Mouse (Mus musculus) myocyte (in vitro differentiated cells): ENCODE measurements around the gene Trpm4. TPM values are rescaled to one million over a fixed set of nuclear protein-coding genes. Genes with fewer than 3 reads are reported as not detected.
A peak's percentile ranks its signal among the peaks of the same experiment; 100 is the strongest.
"Not testable (repeated sequence)": the region's sequence is repeated elsewhere in the genome, so short reads cannot be mapped to it uniquely, and the experiment has no call there.

Experiments
- H3K27me3 ChIP-seq: one replicate; pipeline ENCODE4 v1.6.1; 2011; ENCODE audit not compliant: control insufficient read depth, insufficient read depth, insufficient read length
- H3K36me3 ChIP-seq: one replicate; pipeline ENCODE4 v1.6.1; 2011; ENCODE audit not compliant: control insufficient read depth, insufficient read depth
- H3K4me2 ChIP-seq: one replicate; pipeline ENCODE4 v1.6.1; 2011; ENCODE audit warnings: low read depth, control low read depth
- H3K4me3 ChIP-seq: one replicate; pipeline ENCODE4 v1.5.1; 2011; ENCODE audit warnings: mild to moderate bottlenecking, control low read depth, moderate library complexity
- H3K79me2 ChIP-seq: one replicate; pipeline ENCODE4 v1.6.1; 2011; ENCODE audit not compliant: control insufficient read depth, insufficient read depth
- H3ac ChIP-seq: one replicate; pipeline ENCODE4 v1.6.1; 2011; ENCODE audit not compliant: control insufficient read depth, insufficient read length
- CEBPB ChIP-seq: IDR thresholded peaks from 2 replicates; pipeline ENCODE4 v1.6.1; 2011; ENCODE audit warnings: mild to moderate bottlenecking, moderate library complexity; ENCODE audit not compliant: poor library complexity, insufficient read depth, severe bottlenecking
- E2F4 ChIP-seq: IDR thresholded peaks from one replicate; pipeline ENCODE4 v1.6.1; 2011; ENCODE audit warnings: mild to moderate bottlenecking, control low read depth, moderate library complexity; ENCODE audit not compliant: insufficient read depth
- MAX ChIP-seq: IDR thresholded peaks from one replicate; pipeline ENCODE4 v1.6.1; 2011; ENCODE audit warnings: low read depth, mild to moderate bottlenecking, control low read depth
- MYOD1 ChIP-seq, 3 experiments: IDR thresholded peaks; one replicate each; pipeline ENCODE4 v1.6.1; 2011; ENCODE audit warnings: control low read depth in 2 of 3, low read depth in 2 of 3, mild to moderate bottlenecking in 2 of 3, moderate library complexity in 1 of 3; ENCODE audit not compliant: insufficient read length in 2 of 3, control insufficient read depth in 1 of 3
- MYOG ChIP-seq, 3 experiments: IDR thresholded peaks; one replicate each; pipeline ENCODE4 v1.6.1; 2011; ENCODE audit warnings: control low read depth in 2 of 3, low read depth in 2 of 3, mild to moderate bottlenecking in 2 of 3; ENCODE audit not compliant: insufficient read length in 2 of 3, control insufficient read depth in 1 of 3, insufficient read depth in 1 of 3
- POLR2A ChIP-seq: IDR thresholded peaks from one replicate; pipeline ENCODE4 v1.6.1; 2011; ENCODE audit warnings: low read depth, mild to moderate bottlenecking, control low read depth, moderate library complexity; ENCODE audit not compliant: insufficient read length
- POLR2AphosphoS2 ChIP-seq: IDR thresholded peaks from one replicate; pipeline ENCODE4 v1.6.1; 2011; ENCODE audit warnings: low read depth, control low read depth; ENCODE audit not compliant: insufficient read length
- REST ChIP-seq: IDR thresholded peaks from one replicate; pipeline ENCODE4 v1.6.1; 2011; ENCODE audit warnings: mild to moderate bottlenecking, control low read depth, moderate library complexity; ENCODE audit not compliant: insufficient read depth, insufficient read length
- SRF ChIP-seq: IDR thresholded peaks from one replicate; pipeline ENCODE4 v1.6.1; 2011; ENCODE audit warnings: low read depth; ENCODE audit not compliant: control insufficient read depth, insufficient read length
- TCF12 ChIP-seq: IDR thresholded peaks from one replicate; pipeline ENCODE4 v1.6.1; 2011; ENCODE audit warnings: mild to moderate bottlenecking, control low read depth; ENCODE audit not compliant: poor library complexity, insufficient read depth, severe bottlenecking
- TCF3 ChIP-seq: IDR thresholded peaks from one replicate; pipeline ENCODE4 v1.6.1; 2011; ENCODE audit warnings: low read depth, control low read depth; ENCODE audit not compliant: insufficient read length
- USF1 ChIP-seq: IDR thresholded peaks from one replicate; pipeline ENCODE4 v1.6.1; 2011; ENCODE audit warnings: low read depth, mild to moderate bottlenecking, control low read depth, moderate library complexity
- polyA plus RNA-seq: library from polyadenylated mRNA; unstranded; fragments of >200 nt; fragmentation: generic; extraction: Trizol; gene quantifications from one replicate; pipeline ENCODE4 v1.2.1, GENCODE M21; 2012; ENCODE audit warnings: missing spikeins

The Trpm4 gene
- polyA plus RNA-seq, 1 experiment = 27.3 TPM

GRCm38 (mm10) chr7:45365742-45366651, 32.4 kb upstream of the Trpm4 start:
- H3K4me2 ChIP-seq = peak overlapping the region; percentile 82
- H3ac ChIP-seq = peak overlapping the region; percentile 27
- H3K4me3 ChIP-seq = peak overlapping the region; percentile 42
- H3K36me3 ChIP-seq = no peaks in the 10 kb centered on the region
- H3K27me3 ChIP-seq = peaks cover 7% of the 10 kb centered on the region
- no peak for TF ChIP-seq POLR2A
- TF ChIP-seq REST = peak; percentile 92
- no peaks in the 10 kb centered on the region for H3K79me2 ChIP-seq

- peaks cover 7% of the 10 kb centered on the region for H3K27me3 ChIP-seq
- no peak for TF ChIP-seq MYOG (IDR thresholded peaks at IDR 0.05; ENCODE audit: control insufficient read depth in 1 of 3, insufficient read depth in 1 of 3, insufficient read length in 2 of 3, low read depth in 2 of 3)
- TF ChIP-seq E2F4 = no peak
- no peak for TF ChIP-seq MAX
- no peak overlapping the region for H3K4me2 ChIP-seq
- no peak overlapping the region for H3ac ChIP-seq
- H3K36me3 ChIP-seq = no peaks in the 10 kb centered on the region
- H3K79me2 ChIP-seq = no peaks in the 10 kb centered on the region
- no peak overlapping the region for H3K4me3 ChIP-seq
Observed at GRCm38 (mm10) chr7:45363983-45364382, 30.4 kb upstream of the Trpm4 start.

DNA sequence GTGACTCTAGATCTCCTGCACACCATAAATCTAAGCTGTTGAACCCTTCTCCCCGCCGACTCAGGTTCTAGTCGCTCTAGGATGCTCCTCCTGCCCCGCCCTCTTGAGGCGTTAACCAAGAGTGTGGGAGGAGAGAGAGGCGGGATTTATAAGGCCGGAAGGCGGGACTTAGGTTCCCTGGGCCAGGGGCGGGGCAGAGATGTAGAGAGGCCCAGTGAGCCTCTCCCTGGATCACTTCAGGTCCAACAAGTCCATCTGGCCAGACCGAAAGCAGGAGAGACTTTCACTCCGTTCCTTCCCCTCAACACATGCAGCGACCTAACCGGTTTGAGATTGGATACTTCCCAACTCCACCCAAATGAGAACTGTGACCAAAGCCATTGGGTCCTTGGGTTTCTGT, 29.2 kb upstream of the Trpm4 start:
- Histone ChIP-seq H3K27me3 (peaks cover 7% of the 10 kb centered on the region), H3K4me2 (no peak overlapping the region), H3ac (no peak overlapping the region), H3K4me3 (no peak overlapping the region), H3K79me2 (no peaks in the 10 kb centered on the region), H3K36me3 (no peaks in the 10 kb centered on the region)
- TF ChIP-seq TCF12 = no peak
- no peak for TF ChIP-seq MYOG (IDR thresholded peaks at IDR 0.05; ENCODE audit: control insufficient read depth in 1 of 3, insufficient read depth in 1 of 3, insufficient read length in 2 of 3, low read depth in 2 of 3)
- no peak for TF ChIP-seq TCF3
- no peak for TF ChIP-seq E2F4
- TF ChIP-seq USF1 = no peak
- no peak for TF ChIP-seq SRF
- no peak for TF ChIP-seq POLR2A
- TF ChIP-seq REST = no peak
- TF ChIP-seq CEBPB = no peak
- no peak for TF ChIP-seq MAX
- TF ChIP-seq POLR2AphosphoS2 = no peak
- TF ChIP-seq MYOD1 (IDR thresholded peaks at IDR 0.05; ENCODE audit: control insufficient read depth in 1 of 3, insufficient read length in 2 of 3, low read depth in 2 of 3) = no peak

- no peaks in the 10 kb centered on the region for H3K79me2 ChIP-seq
- no peaks in the 10 kb centered on the region for H3K36me3 ChIP-seq
- peak overlapping the region; percentile 58 for H3K4me2 ChIP-seq
- H3K4me3 ChIP-seq = no peak overlapping the region
- H3ac ChIP-seq = no peak overlapping the region
- TF ChIP-seq REST (no peak), MYOG (IDR thresholded peaks at IDR 0.05; ENCODE audit: control insufficient read depth in 1 of 3, insufficient read depth in 1 of 3, insufficient read length in 2 of 3, low read depth in 2 of 3) (no peak), E2F4 (no peak), MYOD1 (IDR thresholded peaks at IDR 0.05; ENCODE audit: control insufficient read depth in 1 of 3, insufficient read length in 2 of 3, low read depth in 2 of 3) (no peak), CEBPB (no peak), TCF3 (no peak), MAX (no peak), TCF12 (no peak), POLR2A (peak; percentile 83), POLR2AphosphoS2 (peak; percentile 49), USF1 (no peak), SRF (no peak)
- H3K27me3 ChIP-seq = peaks cover 7% of the 10 kb centered on the region
Observed at GRCm38 (mm10) chr7:45361243-45361804, 27.7 kb upstream of the Trpm4 start.

DNA sequence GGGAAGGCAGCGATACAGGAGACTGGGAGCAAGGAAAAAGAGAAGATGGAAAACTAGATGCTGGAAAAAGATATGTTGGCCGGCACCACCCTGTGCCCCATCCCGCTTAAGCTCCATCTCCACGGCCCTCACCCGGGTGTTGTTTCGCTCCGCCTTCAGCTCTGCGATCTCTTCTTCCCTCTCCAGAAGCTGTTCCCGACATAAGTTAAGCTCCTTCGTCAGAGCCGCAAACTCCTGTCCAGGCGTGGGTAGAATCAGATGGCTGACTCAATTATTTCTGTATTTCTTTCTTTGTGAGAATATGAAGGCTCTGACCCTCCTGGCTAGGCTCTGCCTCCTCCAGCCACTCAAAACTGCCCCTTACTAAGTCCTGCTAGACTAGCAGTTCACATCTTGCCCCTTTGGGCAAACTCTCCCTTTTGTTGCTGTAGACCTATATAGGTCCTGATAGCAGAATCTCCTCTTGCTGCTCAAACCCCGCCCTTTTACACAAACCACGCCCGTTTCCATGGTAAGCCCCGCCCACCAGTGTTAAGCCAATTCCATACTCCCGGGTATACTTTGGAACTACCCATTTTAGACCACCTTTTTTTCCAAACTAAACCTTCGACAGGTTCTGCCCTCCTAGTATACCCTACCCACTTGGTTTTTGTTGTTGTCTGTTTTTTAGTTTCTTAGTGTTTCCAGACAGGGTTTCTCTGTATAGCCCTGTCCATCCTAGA, 27.0 kb upstream of the Trpm4 start:
- H3K4me3 ChIP-seq = no peak overlapping the region
- H3K4me2 ChIP-seq = no peak overlapping the region
- no peak overlapping the region for H3ac ChIP-seq
- H3K79me2 ChIP-seq = no peaks in the 10 kb centered on the region
- peaks cover 7% of the 10 kb centered on the region for H3K27me3 ChIP-seq
- no peak for TF ChIP-seq SRF
- no peak for TF ChIP-seq TCF3
- TF ChIP-seq REST = no peak
- no peak for TF ChIP-seq MYOD1 (IDR thresholded peaks at IDR 0.05; ENCODE audit: control insufficient read depth in 1 of 3, insufficient read length in 2 of 3, low read depth in 2 of 3)
- TF ChIP-seq POLR2AphosphoS2 = no peak
- no peak for TF ChIP-seq CEBPB
- no peak for TF ChIP-seq E2F4
- no peak for TF ChIP-seq MYOG (IDR thresholded peaks at IDR 0.05; ENCODE audit: control insufficient read depth in 1 of 3, insufficient read depth in 1 of 3, insufficient read length in 2 of 3, low read depth in 2 of 3)
- no peak for TF ChIP-seq USF1
- no peak for TF ChIP-seq MAX
- TF ChIP-seq POLR2A = no peak
- no peaks in the 10 kb centered on the region for H3K36me3 ChIP-seq

- H3K4me3 ChIP-seq, H3K79me2 ChIP-seq, H3K4me2 ChIP-seq, H3K36me3 ChIP-seq, H3ac ChIP-seq, H3K27me3 ChIP-seq: not testable (repeated sequence)
Observed at GRCm38 (mm10) chr7:45359081-45359480, 25.5 kb upstream of the Trpm4 start.
